Mouse (Mus musculus): ENCODE results near the gene Coq2.

The Coq2 gene

GRCm38 (mm10) chr5:100619586-100620275, 55.2 kb downstream of the Coq2 start:
- no peak for DNase-seq

- DNase-seq, result no peak
Measured at GRCm38 (mm10) chr5:100613896-100614768, 60.8 kb downstream of the Coq2 start.

- DNase-seq, result no peak
Measured at GRCm38 (mm10) chr5:100607868-100608267, 67.1 kb downstream of the Coq2 start.

- DNase-seq, result no peak
Measured at GRCm38 (mm10) chr5:100607090-100607762, 67.7 kb downstream of the Coq2 start.

- DNase-seq, result peak in 1 of 2 experiments; percentile 49
Measured at GRCm38 (mm10) chr5:100605828-100606229, 69.1 kb downstream of the Coq2 start.
